In the genomic region with DNA sequence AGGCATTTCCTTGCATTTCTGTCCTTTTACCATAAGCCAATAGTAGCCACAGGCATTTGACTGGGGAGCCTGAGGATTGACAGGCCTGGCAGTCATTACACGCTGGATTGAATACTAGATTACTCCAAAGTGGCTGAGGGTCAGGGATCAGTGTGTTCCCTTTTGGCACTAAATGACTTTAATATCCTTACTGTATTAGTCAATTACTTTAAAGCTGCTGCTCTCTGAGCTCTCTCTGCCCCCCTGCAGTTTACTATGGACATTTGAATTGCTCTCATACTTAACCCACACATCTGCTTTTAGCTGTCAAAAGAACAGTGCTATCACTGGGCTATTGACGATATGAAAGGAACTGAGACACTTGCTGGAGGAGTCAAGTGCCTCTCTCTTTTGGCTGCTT, we compare ENCODE assay signal across 18 mouse cellular contexts.
DNase-seq lines count a peak whose midpoint lies in the region; ATAC-seq and TF ChIP-seq lines count a peak whose summit lies in the region.
"Had no signal": no experiment of that assay in that cellular context is flagged by ENCODE, and none has a peak within 500 bp of the region (broad histone marks: within the 10 kb centered on the region; RNA-seq: fewer than 3 reads in every experiment).

No protein-coding gene starts in this region.

- no peaks in the 10 kb centered on the region for H3K36me3 ChIP-seq in forebrain, embryonic 12.5 days (replicated peaks)
- H3K36me3 ChIP-seq in forebrain, embryonic 15.5 days, result no peaks in the 10 kb centered on the region
- H3K36me3 ChIP-seq in midbrain, embryonic 12.5 days, result no peaks in the 10 kb centered on the region
- no peaks in the 10 kb centered on the region for H3K36me3 ChIP-seq in midbrain, postnatal 0 days (ENCODE audit: insufficient read depth, low read length)
- no peaks in the 10 kb centered on the region for H3K36me3 ChIP-seq in hindbrain, embryonic 13.5 days

- no peak overlapping the region for H3K4me3 ChIP-seq in forebrain, embryonic 12.5 days (replicated peaks)
- no peak overlapping the region for H3K4me3 ChIP-seq in forebrain, embryonic 15.5 days
- H3K4me3 ChIP-seq in midbrain, embryonic 12.5 days, result no peak overlapping the region
- H3K4me3 ChIP-seq in midbrain, postnatal 0 days (ENCODE audit: low read depth, low read length), result no peak overlapping the region
- H3K4me3 ChIP-seq in hindbrain, embryonic 13.5 days, result no peak overlapping the region

- no peak for TF ChIP-seq CTCF in midbrain, postnatal 0 days (IDR thresholded peaks at IDR 0.05)

- DNase-seq in midbrain, postnatal 0 days (ENCODE audit: low spot score), result no peak
- peak; percentile 8 for DNase-seq in retina, embryonic 14.5 days (ENCODE audit: low spot score)
- DNase-seq in adrenal gland, postnatal 36 days, result no peak
- DNase-seq in liver, result no peak
- DNase-seq: adrenal gland, postnatal 25 days; cerebellum, adult 8-10 months; heart, postnatal 14 days; kidney, adult 9 months; lung, postnatal 14 days; right cerebral cortex, adult 18-20 months; thymus, adult 18-20 months had no signal

- 27% methylated on average over 2 of the region's 2 CpGs for WGBS in forebrain, embryonic 12.5 days
- WGBS in forebrain, embryonic 15.5 days, result 36% methylated on average over 2 of the region's 2 CpGs
- WGBS in midbrain, embryonic 12.5 days, result 22% methylated on average over 2 of the region's 2 CpGs
- 20% methylated on average over 2 of the region's 2 CpGs for WGBS in midbrain, postnatal 0 days
- 17% methylated on average over 2 of the region's 2 CpGs for WGBS in hindbrain, embryonic 13.5 days

- peak; percentile 87 for ATAC-seq in forebrain, embryonic 12.5 days (ENCODE audit: low FRiP score)
- ATAC-seq in forebrain, embryonic 15.5 days (replicated peaks), result no peak
- ATAC-seq in midbrain, embryonic 12.5 days (ENCODE audit: low FRiP score, low read depth), result peak; percentile 73
- ATAC-seq in midbrain, postnatal 0 days (ENCODE audit: low FRiP score), result no peak
- ATAC-seq in hindbrain, embryonic 13.5 days (ENCODE audit: low FRiP score), result 0 out of 2 replicates have a peak, but pooled peaks have one; percentile 39
- ATAC-seq: activated CD4-positive, CD25-positive, alpha-beta regulatory T cell, adult 4 months; inflammation-experienced regulatory T-cells, adult 6 months had no signal

- no peak overlapping the region for H3K4me2 ChIP-seq in forebrain, embryonic 12.5 days
- H3K4me2 ChIP-seq in forebrain, embryonic 15.5 days (replicated peaks), result no peak overlapping the region
- no peak overlapping the region for H3K4me2 ChIP-seq in midbrain, embryonic 12.5 days (replicated peaks)
- H3K4me2 ChIP-seq in midbrain, postnatal 0 days (ENCODE audit: low read depth, low read length, poor library complexity, severe bottlenecking), result no peak overlapping the region
- no peak overlapping the region for H3K4me2 ChIP-seq in hindbrain, embryonic 13.5 days
- H3K4me2 ChIP-seq: heart, embryonic 11.5 days had no signal

- no peak overlapping the region for H3K9ac ChIP-seq in forebrain, embryonic 12.5 days
- no peak overlapping the region for H3K9ac ChIP-seq in forebrain, embryonic 15.5 days (replicated peaks)
- no peak overlapping the region for H3K9ac ChIP-seq in midbrain, embryonic 12.5 days (replicated peaks)
- no peak overlapping the region for H3K9ac ChIP-seq in midbrain, postnatal 0 days (replicated peaks; ENCODE audit: low read length, poor library complexity, severe bottlenecking)
- no peak overlapping the region for H3K9ac ChIP-seq in hindbrain, embryonic 13.5 days

- no peaks in the 10 kb centered on the region for H3K9me3 ChIP-seq in forebrain, embryonic 12.5 days
- no peaks in the 10 kb centered on the region for H3K9me3 ChIP-seq in forebrain, embryonic 15.5 days
- no peaks in the 10 kb centered on the region for H3K9me3 ChIP-seq in midbrain, embryonic 12.5 days
- H3K9me3 ChIP-seq in midbrain, postnatal 0 days (ENCODE audit: low read length), result no peaks in the 10 kb centered on the region
- H3K9me3 ChIP-seq in hindbrain, embryonic 13.5 days, result no peaks in the 10 kb centered on the region

- no peaks in the 10 kb centered on the region for H3K27me3 ChIP-seq in forebrain, embryonic 12.5 days
- no peaks in the 10 kb centered on the region for H3K27me3 ChIP-seq in forebrain, embryonic 15.5 days
- H3K27me3 ChIP-seq in midbrain, embryonic 12.5 days, result no peaks in the 10 kb centered on the region
- H3K27me3 ChIP-seq in midbrain, postnatal 0 days (ENCODE audit: insufficient read depth, low read length), result no peaks in the 10 kb centered on the region
- no peaks in the 10 kb centered on the region for H3K27me3 ChIP-seq in hindbrain, embryonic 13.5 days

- no peaks in the 10 kb centered on the region for H3K4me1 ChIP-seq in forebrain, embryonic 12.5 days
- no peaks in the 10 kb centered on the region for H3K4me1 ChIP-seq in forebrain, embryonic 15.5 days
- H3K4me1 ChIP-seq in midbrain, embryonic 12.5 days, result no peaks in the 10 kb centered on the region
- no peaks in the 10 kb centered on the region for H3K4me1 ChIP-seq in midbrain, postnatal 0 days (ENCODE audit: insufficient read depth, low read length)
- H3K4me1 ChIP-seq in hindbrain, embryonic 13.5 days (replicated peaks), result 0 out of 2 replicates have a peak, but pooled peaks cover 3% of the 10 kb centered on the region

- no peak overlapping the region for H3K27ac ChIP-seq in forebrain, embryonic 12.5 days
- H3K27ac ChIP-seq in forebrain, embryonic 15.5 days (replicated peaks), result no peak overlapping the region
- H3K27ac ChIP-seq in midbrain, embryonic 12.5 days (replicated peaks), result no peak overlapping the region
- no peak overlapping the region for H3K27ac ChIP-seq in midbrain, postnatal 0 days (ENCODE audit: low read depth, low read length)
- H3K27ac ChIP-seq in hindbrain, embryonic 13.5 days, result no peak overlapping the region

Comparison
In these comparisons a context has a peak if more than half of its experiments do, and no peak if none do; other contexts are left out.
1. ATAC-seq: peak in forebrain, embryonic 12.5 days (single experiment), midbrain, embryonic 12.5 days (single experiment) and hindbrain, embryonic 13.5 days (single experiment); none in forebrain, embryonic 15.5 days (single experiment) and midbrain, postnatal 0 days (single experiment).